Mouse (Mus musculus): ENCODE measurements around the gene Npl.

- no peak for TF ChIP-seq CTCF (IDR thresholded peaks at IDR 0.05; ENCODE audit: low read depth, low read length)
- no peak for TF ChIP-seq GATA2 (IDR thresholded peaks at IDR 0.05; ENCODE audit: borderline replicate concordance, low read depth, low read length)
- no peak for TF ChIP-seq POLR2AphosphoS5 (IDR thresholded peaks at IDR 0.05; ENCODE audit: insufficient replicate concordance, low read depth, low read length)
- no peak for TF ChIP-seq TAL1 (conservative IDR thresholded peaks at IDR 0.05; ENCODE audit: low read depth, low read length)
Observed at GRCm38 (mm10) chr1:153491345-153491744, 58.5 kb downstream of the Npl start.

Measured in G1E (cell line).